Mouse (Mus musculus): ENCODE data around the gene Lamp2. TPM values are rescaled to one million over a fixed set of nuclear protein-coding genes. Genes with fewer than 3 reads are reported as not detected.
A peak's percentile ranks its signal among the peaks of the same experiment; 100 is the strongest.

Lamp2 gene
- polyA plus RNA-seq, 1 experiment from 2014 or later, result 74.5 TPM

GRCm38 (mm10) chrX:38456635-38457006 is 367 bp upstream of the Lamp2 start:
- Histone ChIP-seq H3K36me3 (0 out of 2 replicates have a peak, but pooled peaks cover 6% of the 10 kb centered on the region), H3K9ac (no peak overlapping the region), H3K4me3 (no peak overlapping the region), H3K4me1 (replicated peaks) (peaks cover 5% of the 10 kb centered on the region), H3K27me3 (no peaks in the 10 kb centered on the region), H3K9me3 (no peaks in the 10 kb centered on the region), H3K4me2 (no peak overlapping the region), H3K27ac (replicated peaks) (no peak overlapping the region)
- 0 out of 2 replicates have a peak, but pooled peaks have one; percentile 5 for ATAC-seq (ENCODE audit: low read depth)
- 40% methylated on average over 3 of the region's 3 CpGs for WGBS

GRCm38 (mm10) chrX:38455474-38455873 is 780 bp downstream of the Lamp2 start:
- Histone ChIP-seq H3K4me1 (replicated peaks) (peaks cover 5% of the 10 kb centered on the region), H3K9me3 (no peaks in the 10 kb centered on the region), H3K27ac (replicated peaks) (0 out of 2 replicates have a peak overlapping the region, but pooled peaks have one; percentile 67), H3K4me2 (peak overlapping the region; percentile 58), H3K27me3 (no peaks in the 10 kb centered on the region), H3K4me3 (peak overlapping the region; percentile 57), H3K9ac (peak overlapping the region; percentile 80), H3K36me3 (peaks cover 10% of the 10 kb centered on the region; the same call in 1 of the 2 replicates)
- peak; percentile 57 for ATAC-seq (ENCODE audit: low read depth)
- 21% methylated on average over 7 of the region's 7 CpGs for WGBS

- H3K27me3 ChIP-seq, result no peaks in the 10 kb centered on the region
- peaks cover 5% of the 10 kb centered on the region for H3K4me1 ChIP-seq (replicated peaks)
- no peak overlapping the region for H3K27ac ChIP-seq (replicated peaks)
- peak overlapping the region; percentile 5; the same call in 1 of the 2 replicates for H3K9ac ChIP-seq
- no peaks in the 10 kb centered on the region for H3K9me3 ChIP-seq
- H3K4me2 ChIP-seq, result peak overlapping the region; percentile 58
- WGBS, result 31% methylated on average over 2 of the region's 2 CpGs
- H3K36me3 ChIP-seq, result peaks cover 15% of the 10 kb centered on the region
- peak overlapping the region; percentile 57 for H3K4me3 ChIP-seq
- no peak for ATAC-seq (ENCODE audit: low read depth)
Measured at GRCm38 (mm10) chrX:38454900-38455299, 1.4 kb downstream of the Lamp2 start.

- Histone ChIP-seq H3K9ac (no peak overlapping the region), H3K4me3 (no peak overlapping the region), H3K4me2 (no peak overlapping the region), H3K27ac (replicated peaks) (no peak overlapping the region), H3K9me3 (no peaks in the 10 kb centered on the region), H3K27me3 (no peaks in the 10 kb centered on the region), H3K36me3 (peaks cover 22% of the 10 kb centered on the region), H3K4me1 (replicated peaks) (peaks cover 5% of the 10 kb centered on the region)
- WGBS, result 92% methylated on average over 5 of the region's 5 CpGs
- no peak for ATAC-seq (ENCODE audit: low read depth)
Measured at GRCm38 (mm10) chrX:38453924-38454323, 2.3 kb downstream of the Lamp2 start.

- Histone ChIP-seq H3K4me2 (no peak overlapping the region), H3K9me3 (no peaks in the 10 kb centered on the region), H3K9ac (no peak overlapping the region), H3K36me3 (peaks cover 22% of the 10 kb centered on the region), H3K4me3 (no peak overlapping the region), H3K4me1 (replicated peaks) (peaks cover 5% of the 10 kb centered on the region), H3K27ac (replicated peaks) (no peak overlapping the region), H3K27me3 (no peaks in the 10 kb centered on the region)
- no peak for ATAC-seq (ENCODE audit: low read depth)
- WGBS, result 78% methylated on average over 6 of the region's 6 CpGs
Measured at GRCm38 (mm10) chrX:38450476-38450875, 5.8 kb downstream of the Lamp2 start.

- Histone ChIP-seq H3K4me2 (no peak overlapping the region), H3K9ac (no peak overlapping the region), H3K9me3 (no peaks in the 10 kb centered on the region), H3K27ac (replicated peaks) (no peak overlapping the region), H3K27me3 (no peaks in the 10 kb centered on the region), H3K36me3 (peaks cover 14% of the 10 kb centered on the region), H3K4me3 (no peak overlapping the region), H3K4me1 (replicated peaks) (no peaks in the 10 kb centered on the region)
- WGBS, result 82% methylated on average over 1 of the region's 1 CpGs
- no peak for ATAC-seq (ENCODE audit: low read depth)
Measured at GRCm38 (mm10) chrX:38445705-38446104, 10.5 kb downstream of the Lamp2 start.

GRCm38 (mm10) chrX:38442425-38442824 is 13.8 kb downstream of the Lamp2 start:
- Histone ChIP-seq H3K27me3 (no peaks in the 10 kb centered on the region), H3K4me3 (no peak overlapping the region), H3K9ac (no peak overlapping the region), H3K4me2 (no peak overlapping the region), H3K9me3 (no peaks in the 10 kb centered on the region), H3K27ac (replicated peaks) (no peak overlapping the region), H3K4me1 (replicated peaks) (no peaks in the 10 kb centered on the region), H3K36me3 (no peaks in the 10 kb centered on the region)
- no peak for ATAC-seq (ENCODE audit: low read depth)
- WGBS, result 87% methylated on average over 1 of the region's 1 CpGs

- Histone ChIP-seq H3K4me3 (no peak overlapping the region), H3K4me2 (no peak overlapping the region), H3K36me3 (peaks cover 3% of the 10 kb centered on the region; the same call in 1 of the 2 replicates), H3K27ac (replicated peaks) (no peak overlapping the region), H3K9ac (no peak overlapping the region), H3K9me3 (no peaks in the 10 kb centered on the region), H3K4me1 (replicated peaks) (no peaks in the 10 kb centered on the region), H3K27me3 (no peaks in the 10 kb centered on the region)
- WGBS, result 75% methylated on average over 2 of the region's 2 CpGs
- no peak for ATAC-seq (ENCODE audit: low read depth)
Measured at GRCm38 (mm10) chrX:38439629-38440028, 16.6 kb downstream of the Lamp2 start.

GRCm38 (mm10) chrX:38438147-38438791 is 18.0 kb downstream of the Lamp2 start:
- peak; percentile 65; the same call in 1 of the 2 replicates for ATAC-seq (ENCODE audit: low read depth)
- no peak overlapping the region for H3K9ac ChIP-seq
- H3K4me2 ChIP-seq, result no peak overlapping the region
- WGBS, result 46% methylated on average over 7 of the region's 7 CpGs
- H3K9me3 ChIP-seq, result no peaks in the 10 kb centered on the region
- peaks cover 3% of the 10 kb centered on the region; the same call in 1 of the 2 replicates for H3K36me3 ChIP-seq
- no peak overlapping the region for H3K4me3 ChIP-seq
- no peaks in the 10 kb centered on the region for H3K27me3 ChIP-seq
- no peak overlapping the region for H3K27ac ChIP-seq (replicated peaks)
- no peaks in the 10 kb centered on the region for H3K4me1 ChIP-seq (replicated peaks)

GRCm38 (mm10) chrX:38429455-38429854 is 26.8 kb downstream of the Lamp2 start:
- Histone ChIP-seq H3K27me3 (no peaks in the 10 kb centered on the region), H3K4me2 (no peak overlapping the region), H3K27ac (replicated peaks) (no peak overlapping the region), H3K36me3 (peaks cover 3% of the 10 kb centered on the region; the same call in 1 of the 2 replicates), H3K9ac (no peak overlapping the region), H3K9me3 (no peaks in the 10 kb centered on the region), H3K4me1 (replicated peaks) (no peaks in the 10 kb centered on the region), H3K4me3 (no peak overlapping the region)
- WGBS, result 87% methylated on average over 4 of the region's 4 CpGs
- ATAC-seq (ENCODE audit: low read depth), result no peak

GRCm38 (mm10) chrX:38428818-38429440 is 27.3 kb downstream of the Lamp2 start:
- ATAC-seq (ENCODE audit: low read depth), result no peak
- no peak overlapping the region for H3K27ac ChIP-seq (replicated peaks)
- no peak overlapping the region for H3K4me3 ChIP-seq
- no peaks in the 10 kb centered on the region for H3K27me3 ChIP-seq
- H3K9me3 ChIP-seq, result no peaks in the 10 kb centered on the region
- WGBS, result 79% methylated on average over 3 of the region's 3 CpGs
- H3K4me1 ChIP-seq (replicated peaks), result no peaks in the 10 kb centered on the region
- H3K4me2 ChIP-seq, result no peak overlapping the region
- H3K36me3 ChIP-seq, result peaks cover 6% of the 10 kb centered on the region; the same call in 1 of the 2 replicates
- no peak overlapping the region for H3K9ac ChIP-seq

GRCm38 (mm10) chrX:38426043-38426442 is 30.2 kb downstream of the Lamp2 start:
- Histone ChIP-seq H3K4me3 (no peak overlapping the region), H3K9me3 (no peaks in the 10 kb centered on the region), H3K36me3 (peaks cover 10% of the 10 kb centered on the region; the same call in 1 of the 2 replicates), H3K4me1 (replicated peaks) (no peaks in the 10 kb centered on the region), H3K4me2 (no peak overlapping the region), H3K9ac (no peak overlapping the region), H3K27me3 (no peaks in the 10 kb centered on the region), H3K27ac (replicated peaks) (no peak overlapping the region)
- ATAC-seq (ENCODE audit: low read depth), result no peak
- WGBS, result 76% methylated on average over 1 of the region's 1 CpGs

Measured in neural tube, embryonic 13.5 days (tissue).